In the genomic region with DNA sequence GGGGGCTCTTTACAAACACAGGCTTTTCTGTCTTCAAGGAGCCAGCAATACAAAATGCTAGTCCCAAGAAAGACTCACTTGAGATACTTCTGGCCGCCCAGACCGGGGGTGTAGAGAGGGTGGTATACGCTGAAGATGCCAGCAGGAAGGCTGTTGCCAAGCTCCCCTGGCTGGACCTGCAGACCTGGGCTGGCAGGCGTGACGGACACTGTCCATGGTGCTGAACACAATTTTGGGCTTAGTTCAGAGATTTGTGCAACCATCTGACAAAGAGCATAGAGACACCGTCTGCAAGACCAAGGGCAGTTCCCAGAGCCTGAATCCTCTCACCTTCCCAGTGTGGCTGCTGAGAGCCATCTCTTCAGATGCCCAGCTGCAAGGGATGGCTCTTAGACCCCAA, we compare ENCODE assay signal across 9 mouse cellular contexts. TPM values are rescaled to one million over a fixed set of nuclear protein-coding genes. Genes with fewer than 3 reads are reported as not detected.
DNase-seq lines count a peak whose midpoint lies in the region; ATAC-seq and TF ChIP-seq lines count a peak whose summit lies in the region.
"Had no signal": no experiment of that assay in that cellular context is flagged by ENCODE, and none has a peak within 500 bp of the region (broad histone marks: within the 10 kb centered on the region; RNA-seq: fewer than 3 reads in every experiment).

No protein-coding gene starts in this region.

- H3K9ac ChIP-seq in hindbrain, embryonic 14.5 days: no peak overlapping the region
- H3K9ac ChIP-seq in hindbrain, embryonic 16.5 days (ENCODE audit: low read depth, low read length): no peak overlapping the region
- no peak overlapping the region for H3K9ac ChIP-seq in ES-E14 (ENCODE audit: insufficient read depth, low read depth, low read length, poor library complexity, severe bottlenecking)
- H3K9ac ChIP-seq: limb, embryonic 13.5 days had no signal

- H3K4me2 ChIP-seq in hindbrain, embryonic 14.5 days (replicated peaks): no peak overlapping the region
- no peak overlapping the region for H3K4me2 ChIP-seq in hindbrain, embryonic 16.5 days (ENCODE audit: low read length)
- H3K4me2 ChIP-seq: limb, embryonic 13.5 days had no signal

- in situ Hi-C loops in ES-E14 (cut with MboI; ENCODE audit: low sequenced_read_pairs in 2 of 2, unreplicated experiment in 2 of 2): no loop called here

- H3K4me3 ChIP-seq in hindbrain, embryonic 14.5 days (replicated peaks; ENCODE audit: low read length): no peak overlapping the region
- H3K4me3 ChIP-seq in hindbrain, embryonic 16.5 days (ENCODE audit: low read length): no peak overlapping the region
- H3K4me3 ChIP-seq in ES-E14 (ENCODE audit: insufficient read depth in 1 of 2, low read depth in 1 of 2, low read length in 2 of 2, poor library complexity in 1 of 2, severe bottlenecking in 1 of 2): no peak overlapping the region
- H3K4me3 ChIP-seq: limb, embryonic 13.5 days had no signal

- ATAC-seq in hindbrain, embryonic 14.5 days (ENCODE audit: low FRiP score): no peak
- ATAC-seq in hindbrain, embryonic 16.5 days: no peak
- ATAC-seq in megakaryocyte-erythroid progenitor cell, adult 5-6 weeks (replicated peaks; ENCODE audit: low FRiP score, low TSS enrichment, poor library complexity, severe bottlenecking): peak; percentile 54; the same call in 1 of the 2 replicates
- ATAC-seq in inflammation-experienced regulatory T-cells, adult 6 months: no peak

- no peaks in the 10 kb centered on the region for H3K27me3 ChIP-seq in hindbrain, embryonic 14.5 days (ENCODE audit: control insufficient read depth, insufficient read depth, low read length)
- no peaks in the 10 kb centered on the region for H3K27me3 ChIP-seq in hindbrain, embryonic 16.5 days (replicated peaks; ENCODE audit: control insufficient read depth, insufficient read depth, low read length)
- H3K27me3 ChIP-seq: limb, embryonic 13.5 days had no signal

- H3K4me1 ChIP-seq in hindbrain, embryonic 14.5 days (replicated peaks; ENCODE audit: control insufficient read depth, insufficient read depth, low read length): no peaks in the 10 kb centered on the region
- no peaks in the 10 kb centered on the region for H3K4me1 ChIP-seq in hindbrain, embryonic 16.5 days (ENCODE audit: control insufficient read depth, insufficient read depth, low read depth, low read length)
- peaks cover 0 to 2% of the 10 kb centered on the region in 2 experiments; a peak in 1 of 4 replicates for H3K4me1 ChIP-seq in ES-E14 (ENCODE audit: control insufficient read depth in 2 of 2, insufficient read depth in 2 of 2, low read length in 2 of 2, poor library complexity in 1 of 2)
- H3K4me1 ChIP-seq: limb, embryonic 13.5 days had no signal

- peak; percentile 62 for DNase-seq in hindbrain, embryonic 14.5 days (ENCODE audit: low spot score)
- DNase-seq in ES-E14 (ENCODE audit: low read depth, low spot score): peak; percentile 59
- peak; percentile 73 to 78 for DNase-seq in adrenal gland, postnatal 36 days
- peak; percentile 40 for DNase-seq in induced T-regulatory cell, adult 2 months (ENCODE audit: low read depth)
- DNase-seq in T-cell, adult 2 months (ENCODE audit: low spot score): no peak

- no peaks in the 10 kb centered on the region for H3K9me3 ChIP-seq in hindbrain, embryonic 14.5 days (ENCODE audit: control insufficient read depth, low read length)
- H3K9me3 ChIP-seq in hindbrain, embryonic 16.5 days (ENCODE audit: control insufficient read depth, low read length): no peaks in the 10 kb centered on the region
- H3K9me3 ChIP-seq in ES-E14 (ENCODE audit: control insufficient read depth, insufficient read depth, low read depth, low read length): no peaks in the 10 kb centered on the region
- H3K9me3 ChIP-seq: limb, embryonic 13.5 days had no signal

- no peak overlapping the region for H3K27ac ChIP-seq in hindbrain, embryonic 14.5 days
- H3K27ac ChIP-seq in hindbrain, embryonic 16.5 days (ENCODE audit: low read depth, low read length): no peak overlapping the region
- H3K27ac ChIP-seq in ES-E14 (ENCODE audit: insufficient read depth, low read depth, low read length, poor library complexity, severe bottlenecking): no peak overlapping the region
- H3K27ac ChIP-seq: limb, embryonic 13.5 days had no signal

- WGBS in hindbrain, embryonic 14.5 days: 36% methylated on average over 6 of the region's 6 CpGs
- WGBS in hindbrain, embryonic 16.5 days: 39% methylated on average over 6 of the region's 6 CpGs

- peaks cover 19% of the 10 kb centered on the region for H3K36me3 ChIP-seq in hindbrain, embryonic 14.5 days (replicated peaks; ENCODE audit: control insufficient read depth, insufficient read depth)
- no peaks in the 10 kb centered on the region for H3K36me3 ChIP-seq in hindbrain, embryonic 16.5 days (ENCODE audit: control insufficient read depth, insufficient read depth, low read length)
- H3K36me3 ChIP-seq in ES-E14 (ENCODE audit: control insufficient read depth, insufficient read depth, low read length, poor library complexity, severe bottlenecking): no peaks in the 10 kb centered on the region
- H3K36me3 ChIP-seq: limb, embryonic 13.5 days had no signal

TF ChIP-seq in ES-E14, 5 proteins besides CTCF, POLR2A, EP300 and RAD21:
- no peak for TF ChIP-seq MAFK (IDR thresholded peaks at IDR 0.05; ENCODE audit: insufficient read depth, low read depth, low read length)
- no peak for TF ChIP-seq CHD2 (IDR thresholded peaks at IDR 0.05; ENCODE audit: low read depth, low read length)
- no peak for TF ChIP-seq HCFC1 (IDR thresholded peaks at IDR 0.05; ENCODE audit: borderline replicate concordance, insufficient read depth, low read length)
- TF ChIP-seq ZC3H11A (IDR thresholded peaks at IDR 0.05; ENCODE audit: borderline replicate concordance, low read depth, low read length): no peak
- TF ChIP-seq ZNF384 (IDR thresholded peaks at IDR 0.05; ENCODE audit: low read depth, low read length): no peak

RNA-seq across cellular contexts. Expression of a gene that starts 18.4 kb away (rescaled TPM):
- polyA plus RNA-seq in hindbrain, embryonic 14.5 days (2014; fragmentation: Nextera tagmentation; extraction: Ambion mirVana): 4.9 and 6.2 TPM in 2 replicates
- 2.8 and 3.5 TPM in 2 replicates for polyA plus RNA-seq in hindbrain, embryonic 16.5 days (2015; fragmentation: Nextera tagmentation; extraction: Ambion mirVana)
- 0.21 and 0.22 TPM in 2 replicates for total RNA-seq in ES-E14 (2012; rRNA removed)
- under 1 TPM; 0.40 to 0.66 TPM for total RNA-seq in adrenal gland, postnatal 36 days (2021)
- total RNA-seq in megakaryocyte-erythroid progenitor cell, adult 5-6 weeks (2014; fragmentation: Nextera tagmentation): not detected in 2 replicates
- not detected in 2 replicates for total RNA-seq in megakaryocyte-erythroid progenitor cell, adult 5-6 weeks (2017)
- polyA plus RNA-seq in inflammation-experienced regulatory T-cells, adult 6 months (2017; shearing (Covaris generic)): not detected
